Mouse (Mus musculus): Measurements from ENCODE around the gene Gm15056.

Gm15056 gene

DNA sequence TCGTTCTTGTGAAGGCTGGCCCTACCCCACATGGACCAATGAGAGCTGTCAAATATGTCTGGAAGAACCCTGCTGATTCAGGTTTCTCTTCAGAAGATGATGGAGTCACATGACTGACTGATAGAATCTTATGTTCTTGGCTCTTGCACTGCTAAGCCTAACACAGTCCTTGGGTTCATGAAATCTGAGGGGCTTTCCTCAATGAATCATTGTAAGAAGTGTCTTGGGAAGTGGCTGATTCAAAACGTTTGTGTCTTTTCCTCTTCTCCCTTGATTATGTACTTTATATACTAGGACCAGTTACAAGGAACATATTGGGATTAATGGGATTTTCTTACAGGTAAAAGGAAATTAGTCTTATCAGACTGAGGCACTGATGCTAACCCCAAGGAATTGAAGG lies at the start of gene Gm15056:
TSS of gene Gm15056 (minus strand) at position 101 of the 400 bp plus-strand sequence.
- no peak for DNase-seq (ENCODE audit: low read depth, low spot score)

GRCm38 (mm10) chr8:20944610-20945009 lies 42.2 kb upstream of the Gm15056 start, which contains the start of gene AY761185:
Gene AY761185 (minus strand): TSS chr8:20944710.
- DNase-seq (ENCODE audit: low read depth, low spot score) = no peak

GRCm38 (mm10) chr8:20921971-20922370 lies 19.5 kb upstream of the Gm15056 start, which contains the start of gene Gm6040:
Gene Gm6040 (minus strand): TSS chr8:20922071.
- DNase-seq (ENCODE audit: low read depth, low spot score) = no peak

DNA sequence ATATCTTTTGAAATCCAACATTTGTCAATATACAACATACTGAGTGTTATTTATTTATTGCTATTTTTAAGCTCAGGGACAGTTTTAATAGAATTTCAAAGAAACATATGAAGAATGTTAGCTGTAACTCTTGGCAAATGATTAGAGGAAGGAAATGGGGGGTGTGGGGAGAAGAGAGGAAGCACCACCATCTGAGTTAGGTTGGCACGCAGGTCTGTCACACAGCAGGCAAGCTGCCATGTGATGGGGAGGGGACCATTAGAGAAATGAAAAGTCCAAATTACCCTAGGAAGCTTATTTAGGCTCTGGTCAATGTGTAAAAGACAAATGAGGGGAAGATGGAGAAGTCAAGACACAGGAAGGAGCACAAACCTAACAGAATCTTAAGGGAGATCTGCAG lies 9.9 kb upstream of the Gm15056 start:
- DNase-seq (ENCODE audit: low read depth, low spot score) = no peak

GRCm38 (mm10) chr8:20908256-20908655 lies 5.8 kb upstream of the Gm15056 start:
- no peak for DNase-seq (ENCODE audit: low read depth, low spot score)

DNA sequence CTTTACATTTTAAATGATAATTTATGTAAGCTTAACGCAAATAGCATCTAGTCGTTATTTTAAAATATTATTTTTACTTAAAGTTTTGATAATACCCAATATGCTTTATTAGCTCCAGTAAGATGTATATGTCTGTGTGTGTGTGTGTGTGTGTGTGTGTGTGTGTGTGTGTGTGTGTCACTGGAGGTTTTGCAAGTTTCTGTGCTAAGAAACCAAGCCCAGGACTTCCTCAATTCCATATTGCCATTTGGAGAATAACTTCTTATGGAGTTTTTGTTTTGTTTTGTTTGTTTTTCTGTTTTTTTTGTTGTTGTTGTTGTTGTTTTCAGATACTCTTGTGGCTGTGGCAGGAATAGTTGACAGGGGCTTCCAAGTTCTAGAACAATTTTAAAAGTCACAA lies 4.7 kb upstream of the Gm15056 start:
- DNase-seq (ENCODE audit: low read depth, low spot score) = no peak

GRCm38 (mm10) chr8:20892369-20892768 lies 10.1 kb downstream of the Gm15056 start, which contains the start of gene Defb33:
Gene Defb33 (plus strand): TSS chr8:20892669.
- no peak for DNase-seq (ENCODE audit: low read depth, low spot score)

DNA sequence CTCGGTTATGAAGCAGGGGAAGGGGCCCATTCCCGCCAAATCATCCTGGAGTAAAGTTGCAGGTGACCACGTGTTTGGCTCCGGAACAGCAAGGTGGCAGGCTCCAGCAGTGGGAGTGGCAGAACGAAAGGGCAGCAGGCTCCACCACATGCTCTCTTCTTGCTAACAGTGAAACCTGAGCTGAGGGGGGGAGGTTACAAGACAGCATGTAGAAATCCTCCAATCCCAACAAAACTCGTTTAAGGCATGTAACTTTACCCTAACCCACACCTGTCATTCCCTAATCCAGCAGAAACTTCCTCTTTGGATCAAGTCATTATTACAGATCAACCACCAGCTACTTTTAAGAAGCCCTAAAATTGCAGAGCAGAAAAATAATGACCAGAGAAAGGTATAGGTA lies 27.8 kb downstream of the Gm15056 start:
- no peak for DNase-seq (ENCODE audit: low read depth, low spot score)

All from c-Kit-negative CD71-positive TER-119-positive erythroid progenitor cells, embryonic 14.5 days (primary cell).